Mouse (Mus musculus) heart, postnatal 0 days (tissue): Measurements from ENCODE around the gene B230307C23Rik.
"Not testable (repeated sequence)": the region's sequence is repeated elsewhere in the genome, so short reads cannot be mapped to it uniquely, and the experiment has no call there.

Experiments used
- CTCF ChIP-seq: IDR thresholded peaks from 2 replicates; pipeline ENCODE4 v1.5.1; 2016; ENCODE audit warnings: antibody characterized with exemption, control low read depth, low read depth
- EP300 ChIP-seq: IDR thresholded peaks from 2 replicates; pipeline ENCODE4 v1.6.1; 2016; ENCODE audit warnings: antibody characterized with exemption, low read depth

DNA sequence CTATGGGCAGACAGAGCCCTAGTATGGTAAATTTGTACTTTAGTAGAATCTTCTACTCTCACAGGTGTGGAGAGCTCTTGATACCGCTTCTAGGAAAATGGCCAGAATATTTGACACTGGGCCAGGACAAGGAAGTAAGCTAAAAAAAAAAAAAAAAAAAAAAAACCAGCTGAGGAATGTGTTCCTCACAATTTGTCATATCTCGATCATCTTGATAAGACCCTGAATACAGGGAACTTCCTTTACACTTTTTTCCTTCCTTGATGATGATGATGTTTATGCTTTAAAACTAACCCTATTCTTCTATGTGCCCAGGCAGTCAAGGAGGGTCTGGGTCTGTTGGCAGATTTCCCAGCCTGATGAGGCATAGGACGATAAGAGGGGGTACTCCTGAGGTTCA is 82.3 kb downstream of the B230307C23Rik start:
- TF ChIP-seq CTCF, EP300: not testable (repeated sequence)
